Mouse (Mus musculus) heart, embryonic 11.5 days (tissue): Measurements from ENCODE around the gene Zfpm1. TPM values are rescaled to one million over a fixed set of nuclear protein-coding genes. Genes with fewer than 3 reads are reported as not detected.

Source experiments
- ATAC-seq: fragments of 200-750 bp; cut with Nextera tagmentation; replicated peaks from 2 replicates; pipeline ENCODE4 v1.8.0; 2017; ENCODE audit warnings: moderate library complexity; ENCODE audit not compliant: insufficient number of reproducible peaks, low FRiP score, low TSS enrichment
- H3K27ac ChIP-seq: fragments of 300-500 bp; sonication (generic); 2 replicates; pipeline ENCODE4 v1.5.1; 2014; ENCODE audit warnings: mild to moderate bottlenecking, low read depth, low read length
- H3K27me3 ChIP-seq: fragments of 300-500 bp; sonication (generic); 2 replicates; pipeline ENCODE4 v1.6.1; 2014; ENCODE audit warnings: mild to moderate bottlenecking, low read length, mixed read lengths; ENCODE audit not compliant: control insufficient read depth, insufficient read depth
- H3K36me3 ChIP-seq: fragments of 300-500 bp; sonication (generic); 2 replicates; pipeline ENCODE4 v1.6.1; 2014; ENCODE audit warnings: mild to moderate bottlenecking, low read length, moderate library complexity, mixed read lengths; ENCODE audit not compliant: control insufficient read depth, insufficient read depth
- H3K4me1 ChIP-seq: fragments of 300-500 bp; sonication (generic); 2 replicates; pipeline ENCODE4 v1.6.1; 2014; ENCODE audit warnings: low read length; ENCODE audit not compliant: control insufficient read depth, insufficient read depth
- H3K4me2 ChIP-seq: fragments of 300-500 bp; sonication (generic); 2 replicates; pipeline ENCODE4 v1.6.1; 2014; ENCODE audit warnings: mild to moderate bottlenecking, moderate library complexity
- H3K4me3 ChIP-seq: fragments of 300-500 bp; sonication (generic); 2 replicates; pipeline ENCODE4 v1.5.1; 2014; ENCODE audit warnings: low read depth, low read length
- H3K9ac ChIP-seq: fragments of 300-500 bp; sonication (generic); 2 replicates; pipeline ENCODE4 v1.6.1; 2014; ENCODE audit warnings: mild to moderate bottlenecking, low read depth, low read length, moderate library complexity
- H3K9me3 ChIP-seq: fragments of 300-500 bp; sonication (generic); replicated peaks from 2 replicates; pipeline ENCODE4 v1.6.1; 2016; ENCODE audit warnings: low read length; ENCODE audit not compliant: control insufficient read depth
- WGBS: fragments of 180-500 bp; shearing (Covaris S2); extraction: QIAGEN DNeasy Blood & Tissue Kit; methylation state at CpG from one replicate; pipeline ENCODE4 v1.1.7; 2014; ENCODE audit not compliant: insufficient replicate concordance; 5-methylcytosine and 5-hydroxymethylcytosine counted together
- polyA plus RNA-seq: library from polyadenylated mRNA; unstranded; fragments of >200 nt; fragmentation: Nextera tagmentation; extraction: Ambion mirVana; gene quantifications from 2 replicates; pipeline ENCODE4 v1.2.1, GENCODE M21; 2014

Gene Zfpm1
- polyA plus RNA-seq, 1 experiment from 2014 or later: 7.9 TPM

DNA sequence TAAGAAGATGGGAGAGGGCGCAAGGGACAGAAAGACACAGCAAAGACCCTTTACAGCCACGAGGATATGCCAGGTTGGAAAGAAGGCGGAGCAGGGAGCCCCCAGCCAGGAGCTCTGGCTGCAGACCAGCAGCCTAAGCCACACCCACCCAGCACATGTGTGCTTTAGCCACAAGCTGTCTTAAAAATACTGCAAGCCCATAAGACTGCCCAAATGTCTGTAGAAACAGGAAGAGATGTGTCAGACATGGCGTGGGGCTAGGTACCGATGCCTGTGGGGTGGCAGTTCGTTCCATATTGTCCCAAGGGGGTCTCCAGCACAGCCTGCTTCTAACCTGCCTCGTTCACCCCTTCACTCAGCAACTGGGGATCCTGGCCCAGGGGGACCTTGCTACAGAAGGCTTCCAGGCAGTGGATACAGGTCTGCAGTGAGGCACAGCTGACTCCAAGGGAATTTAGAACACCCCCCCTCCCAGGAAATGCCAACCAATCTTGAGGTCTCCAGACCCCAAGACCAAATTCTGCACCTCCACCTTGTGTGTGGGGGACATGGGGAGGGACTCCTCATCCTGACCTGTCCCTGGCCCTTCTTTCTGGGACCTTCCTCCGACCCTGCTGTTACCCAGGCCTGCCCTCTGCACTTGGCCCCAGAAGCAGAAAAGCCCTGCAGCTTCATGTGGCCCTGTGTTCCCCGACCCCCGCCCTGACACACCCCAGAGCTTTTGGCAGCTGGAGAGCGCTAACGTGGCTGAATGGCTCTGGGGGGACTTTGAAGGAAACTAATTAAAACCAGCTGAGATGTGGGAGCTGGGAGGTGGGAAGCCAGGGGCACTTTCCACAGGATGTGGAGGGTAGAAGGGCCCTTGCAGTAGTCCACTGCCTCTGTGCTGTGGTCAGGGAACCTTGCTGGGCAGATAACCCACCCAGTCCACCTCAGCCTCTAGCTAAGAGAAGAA is 35.4 kb upstream of the Zfpm1 start:
- Histone ChIP-seq H3K4me1 (peaks cover 15% of the 10 kb centered on the region), H3K27ac (no peak overlapping the region), H3K4me3 (no peak overlapping the region), H3K9ac (no peak overlapping the region), H3K27me3 (0 out of 2 replicates have a peak, but pooled peaks cover 2% of the 10 kb centered on the region), H3K9me3 (no peaks in the 10 kb centered on the region), H3K36me3 (no peaks in the 10 kb centered on the region), H3K4me2 (no peak overlapping the region)
- ATAC-seq: no peak
- 47% methylated on average over 12 of the region's 12 CpGs for WGBS

DNA sequence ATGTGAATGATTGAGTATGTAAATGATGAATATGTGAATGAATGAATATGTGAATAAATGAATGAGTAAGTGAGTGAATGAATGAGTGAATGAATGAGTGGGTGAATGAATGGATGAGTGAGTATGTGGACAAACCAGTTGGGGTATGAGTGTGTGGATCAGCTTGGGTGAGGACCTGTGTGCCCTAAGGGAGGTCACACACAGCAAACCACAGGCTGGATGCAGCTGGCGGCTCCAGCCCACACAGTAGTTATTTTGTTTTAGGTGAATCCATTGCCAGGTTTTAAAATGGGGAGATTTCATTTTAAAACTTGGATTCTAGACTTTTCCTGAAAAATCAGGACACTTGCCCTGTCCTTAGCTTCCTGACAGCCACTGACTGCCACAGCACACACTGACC is 30.2 kb upstream of the Zfpm1 start:
- Histone ChIP-seq H3K9me3 (no peaks in the 10 kb centered on the region), H3K9ac (no peak overlapping the region), H3K27ac (no peak overlapping the region), H3K4me3 (no peak overlapping the region), H3K27me3 (peaks cover 5% of the 10 kb centered on the region; the same call in 1 of the 2 replicates), H3K4me2 (no peak overlapping the region), H3K36me3 (no peaks in the 10 kb centered on the region; the same call in 1 of the 2 replicates), H3K4me1 (peaks cover 6% of the 10 kb centered on the region)
- WGBS: 75% methylated on average over 1 of the region's 1 CpGs
- no peak for ATAC-seq

DNA sequence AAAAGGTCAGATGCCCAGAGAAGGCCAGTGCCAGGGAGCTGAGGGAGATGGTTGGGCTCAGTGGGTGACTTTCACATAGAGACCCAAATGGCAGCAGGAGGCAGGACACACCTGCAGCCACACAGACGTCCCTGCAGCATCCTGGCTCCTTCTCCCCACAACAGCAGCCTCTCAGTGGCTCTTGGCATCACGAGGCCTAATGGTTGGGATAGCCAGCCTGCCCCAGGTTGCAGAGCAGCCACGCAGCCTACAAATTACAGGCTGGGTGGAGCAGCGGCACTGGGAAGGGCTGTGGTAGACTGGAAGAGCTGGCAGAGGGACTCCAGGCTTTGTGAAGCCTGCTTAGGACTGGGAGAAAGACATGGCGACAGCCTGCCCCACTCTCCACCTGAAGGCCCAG is 29.6 kb upstream of the Zfpm1 start:
- 63% methylated on average over 5 of the region's 5 CpGs for WGBS
- no peak overlapping the region for H3K27ac ChIP-seq

DNA sequence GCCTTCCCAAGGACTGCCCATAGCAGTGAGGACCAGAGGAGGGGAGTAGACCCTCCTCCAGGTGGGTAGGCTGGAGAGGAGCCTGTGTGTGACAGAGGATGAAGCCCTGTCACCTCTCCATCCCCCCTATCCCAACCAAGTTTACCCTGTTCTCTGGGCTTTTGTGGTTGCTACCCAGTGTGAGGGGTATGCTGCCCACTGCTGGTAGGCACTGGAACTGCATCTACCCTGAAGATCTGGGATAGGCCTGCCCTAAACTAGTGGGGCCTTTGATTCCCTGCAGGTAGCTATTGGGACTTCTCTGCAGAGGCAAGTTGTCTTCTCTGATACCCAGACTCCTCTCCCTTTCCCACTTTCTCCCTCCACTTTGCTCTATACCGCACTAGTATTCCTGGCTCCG is 22.6 kb upstream of the Zfpm1 start:
- H3K4me3 ChIP-seq: no peak overlapping the region
- H3K9me3 ChIP-seq: no peaks in the 10 kb centered on the region
- WGBS: 49% methylated on average over 2 of the region's 2 CpGs
- no peak overlapping the region for H3K4me2 ChIP-seq
- no peaks in the 10 kb centered on the region; the same call in 1 of the 2 replicates for H3K36me3 ChIP-seq
- no peak overlapping the region for H3K27ac ChIP-seq
- no peak overlapping the region for H3K9ac ChIP-seq
- peaks cover 6% of the 10 kb centered on the region for H3K4me1 ChIP-seq
- no peak for ATAC-seq
- peaks cover 31% of the 10 kb centered on the region for H3K27me3 ChIP-seq

More for the DNA sequence above, 29.6 kb upstream of the Zfpm1 start:
- Histone ChIP-seq H3K9me3 (no peaks in the 10 kb centered on the region), H3K4me3 (no peak overlapping the region), H3K27me3 (peaks cover 5% of the 10 kb centered on the region; the same call in 1 of the 2 replicates), H3K9ac (no peak overlapping the region), H3K36me3 (no peaks in the 10 kb centered on the region; the same call in 1 of the 2 replicates), H3K4me2 (no peak overlapping the region), H3K4me1 (peaks cover 6% of the 10 kb centered on the region)
- ATAC-seq: no peak

DNA sequence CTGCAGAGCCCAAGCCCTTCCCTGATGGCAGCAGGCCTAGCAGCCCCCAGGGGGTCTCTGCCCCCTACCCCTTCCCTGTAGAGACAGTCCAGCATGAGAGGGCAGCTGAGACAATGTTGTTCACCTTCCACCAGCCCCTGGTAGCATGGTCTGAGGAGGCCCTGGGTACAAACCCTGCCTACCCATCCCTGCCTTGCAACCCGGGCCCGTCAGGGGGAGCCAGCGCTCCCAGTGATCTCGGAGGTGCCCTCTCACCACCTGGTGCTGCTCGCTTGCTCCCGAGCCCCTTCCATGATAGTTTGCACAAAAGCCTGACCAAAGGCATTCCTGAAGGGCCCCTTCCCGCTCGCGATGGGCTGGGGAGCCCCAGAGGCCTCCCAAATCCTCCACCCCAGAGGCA is 21.2 kb upstream of the Zfpm1 start:
- Histone ChIP-seq H3K9me3 (no peaks in the 10 kb centered on the region), H3K4me2 (no peak overlapping the region), H3K4me3 (no peak overlapping the region), H3K4me1 (peaks cover 3% of the 10 kb centered on the region), H3K36me3 (no peaks in the 10 kb centered on the region; the same call in 1 of the 2 replicates), H3K9ac (no peak overlapping the region), H3K27ac (no peak overlapping the region), H3K27me3 (peaks cover 33% of the 10 kb centered on the region)
- no peak for ATAC-seq
- 57% methylated on average over 9 of the region's 9 CpGs for WGBS

DNA sequence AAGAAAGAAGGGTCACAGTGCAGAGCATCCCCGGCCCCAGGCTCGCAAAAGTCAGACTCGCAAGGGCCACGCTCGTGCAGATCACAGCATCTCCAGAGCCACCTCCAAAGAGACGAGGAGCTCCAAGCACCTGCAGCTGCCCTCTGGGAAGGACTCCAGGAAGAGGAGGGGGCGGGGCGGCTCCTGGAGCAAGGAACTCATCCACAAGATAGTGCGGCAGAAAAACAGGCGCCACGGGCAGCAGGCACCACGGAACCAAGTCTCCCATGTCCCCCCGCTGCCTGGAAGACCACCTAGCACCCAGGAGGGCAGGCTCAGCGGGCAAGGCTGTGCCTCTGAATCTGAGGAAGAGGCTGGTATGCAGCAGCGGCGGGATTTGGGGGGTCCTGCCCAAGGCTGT is 19.1 kb upstream of the Zfpm1 start:
- Histone ChIP-seq H3K9me3 (no peaks in the 10 kb centered on the region), H3K36me3 (no peaks in the 10 kb centered on the region), H3K4me1 (no peaks in the 10 kb centered on the region; the same call in 1 of the 2 replicates), H3K27me3 (peaks cover 37% of the 10 kb centered on the region), H3K27ac (no peak overlapping the region), H3K9ac (no peak overlapping the region), H3K4me3 (no peak overlapping the region), H3K4me2 (no peak overlapping the region)
- no peak for ATAC-seq
- 55% methylated on average over 16 of the region's 16 CpGs for WGBS

DNA sequence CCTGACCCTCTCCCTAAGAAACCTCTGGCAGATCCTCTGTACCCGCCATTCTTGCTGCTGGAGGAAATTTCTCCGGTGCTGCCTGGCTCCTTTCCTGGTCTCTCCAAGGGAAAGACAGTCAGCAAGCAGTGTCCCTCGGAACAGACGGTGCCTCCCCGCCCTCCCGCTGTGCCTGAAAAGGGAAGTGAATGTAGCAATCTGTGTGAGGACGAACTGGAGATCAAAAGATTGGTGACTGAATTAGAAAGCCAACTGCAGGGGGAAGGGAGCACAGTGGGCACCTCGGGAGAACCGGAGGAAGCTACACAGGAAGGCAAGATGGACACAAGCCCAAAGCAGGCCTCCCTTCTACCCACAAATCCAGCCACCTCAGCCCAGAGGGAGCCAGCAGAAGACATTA is 17.7 kb upstream of the Zfpm1 start:
- H3K4me2 ChIP-seq: no peak overlapping the region
- ATAC-seq: no peak
- no peak overlapping the region for H3K27ac ChIP-seq
- H3K9me3 ChIP-seq: no peaks in the 10 kb centered on the region
- no peak overlapping the region for H3K4me3 ChIP-seq
- no peaks in the 10 kb centered on the region for H3K36me3 ChIP-seq
- H3K9ac ChIP-seq: no peak overlapping the region
- H3K4me1 ChIP-seq: peaks cover 5% of the 10 kb centered on the region
- peaks cover 40% of the 10 kb centered on the region for H3K27me3 ChIP-seq
- WGBS: 33% methylated on average over 9 of the region's 9 CpGs

DNA sequence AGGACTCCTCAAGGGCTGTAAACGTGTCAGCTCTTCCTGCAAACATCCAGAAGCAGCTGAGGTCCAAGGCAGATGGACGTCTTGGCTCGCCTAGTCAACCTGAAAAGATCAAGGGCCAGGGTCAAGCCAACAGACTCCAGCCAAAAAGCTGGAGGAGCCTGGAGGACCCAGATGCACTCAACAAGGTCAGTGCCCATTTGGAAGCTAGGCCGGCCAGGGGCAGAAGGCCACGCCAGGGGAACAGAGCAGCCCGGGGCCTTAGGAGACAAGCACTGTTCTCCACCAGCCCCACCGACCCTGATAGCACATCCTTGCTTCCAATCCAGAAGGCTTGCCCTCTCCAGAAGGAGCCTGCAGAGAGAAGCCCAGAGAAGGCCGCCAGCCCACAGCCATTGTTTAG is 16.4 kb upstream of the Zfpm1 start:
- WGBS: 78% methylated on average over 8 of the region's 8 CpGs
- H3K4me3 ChIP-seq: no peak overlapping the region
- H3K4me2 ChIP-seq: no peak overlapping the region
- no peak for ATAC-seq
- H3K36me3 ChIP-seq: no peaks in the 10 kb centered on the region
- peaks cover 5% of the 10 kb centered on the region for H3K4me1 ChIP-seq
- H3K27ac ChIP-seq: no peak overlapping the region
- no peaks in the 10 kb centered on the region for H3K9me3 ChIP-seq
- no peak overlapping the region for H3K9ac ChIP-seq
- peaks cover 41% of the 10 kb centered on the region for H3K27me3 ChIP-seq
